Mouse (Mus musculus) forebrain, embryonic 14.5 days (tissue): ENCODE data around the gene Slc7a6. TPM values are rescaled to one million over a fixed set of nuclear protein-coding genes. Genes with fewer than 3 reads are reported as not detected.
A peak's percentile ranks its signal among the peaks of the same experiment; 100 is the strongest.

Experiments used
- ATAC-seq: fragments of 200-750 bp; cut with Nextera tagmentation; 2 replicates; pipeline ENCODE4 v1.8.0; 2017; ENCODE audit warnings: mild to moderate bottlenecking, moderate library complexity
- DNase-seq: peaks from one replicate; pipeline ENCODE4 v3.0.0-alpha.2; 2015; ENCODE audit warnings: low spot score
- H3K27ac ChIP-seq: fragments of 300-500 bp; sonication (generic); 2 replicates; pipeline ENCODE4 v1.5.1; 2014; ENCODE audit warnings: low read depth, mild to moderate bottlenecking, control low read depth, low read length, moderate library complexity
- H3K27me3 ChIP-seq: fragments of 300-500 bp; sonication (generic); replicated peaks from 2 replicates; pipeline ENCODE4 v1.6.1; 2014; ENCODE audit warnings: low read length, control low read depth, mixed read lengths; ENCODE audit not compliant: control insufficient read depth, insufficient read depth
- H3K36me3 ChIP-seq: fragments of 300-500 bp; sonication (generic); 2 replicates; pipeline ENCODE4 v1.6.1; 2014; ENCODE audit warnings: low read length, control low read depth; ENCODE audit not compliant: control insufficient read depth, insufficient read depth
- H3K4me1 ChIP-seq: fragments of 300-500 bp; sonication (generic); 2 replicates; pipeline ENCODE4 v1.6.1; 2014; ENCODE audit warnings: antibody characterized with exemption, low read length, control low read depth; ENCODE audit not compliant: control insufficient read depth, insufficient read depth
- H3K4me2 ChIP-seq: fragments of 300-500 bp; sonication (generic); 2 replicates; pipeline ENCODE4 v1.6.1; 2014; ENCODE audit warnings: mild to moderate bottlenecking, control low read depth, low read length
- H3K4me3 ChIP-seq: fragments of 300-500 bp; sonication (generic); 2 replicates; pipeline ENCODE4 v1.5.1; 2014; ENCODE audit warnings: low read depth, low read length, control low read depth
- H3K9ac ChIP-seq: fragments of 300-500 bp; sonication (generic); 2 replicates; pipeline ENCODE4 v1.6.1; 2014; ENCODE audit warnings: mild to moderate bottlenecking, low read length, control low read depth, moderate library complexity
- H3K9me3 ChIP-seq: fragments of 300-500 bp; sonication (generic); replicated peaks from 2 replicates; pipeline ENCODE4 v1.6.1; 2016; ENCODE audit warnings: low read length, control low read depth, mixed read lengths; ENCODE audit not compliant: control insufficient read depth
- WGBS: fragments of 180-500 bp; shearing (Covaris S2); extraction: QIAGEN DNeasy Blood & Tissue Kit; methylation state at CpG from one replicate; pipeline ENCODE4 v1.1.7; 2014; 5-methylcytosine and 5-hydroxymethylcytosine counted together
- polyA plus RNA-seq: library from polyadenylated mRNA; unstranded; fragments of >200 nt; fragmentation: Nextera tagmentation; extraction: Ambion mirVana; gene quantifications from 2 replicates; pipeline ENCODE4 v1.2.1, GENCODE M21; 2014

The Slc7a6 gene
- polyA plus RNA-seq, 1 experiment from 2014 or later = 86.3 TPM

- H3K9me3 ChIP-seq = no peaks in the 10 kb centered on the region
- H3K4me2 ChIP-seq = no peak overlapping the region
- H3K4me3 ChIP-seq = no peak overlapping the region
- peaks cover 6% of the 10 kb centered on the region for H3K4me1 ChIP-seq
- H3K36me3 ChIP-seq = peaks cover 55% of the 10 kb centered on the region
- H3K27me3 ChIP-seq = peaks cover 26% of the 10 kb centered on the region
- no peak overlapping the region for H3K9ac ChIP-seq
- no peak overlapping the region for H3K27ac ChIP-seq
- DNase-seq (no peak), ATAC-seq (no peak)
- 92% methylated on average over 7 of the region's 7 CpGs for WGBS
Observed at GRCm38 (mm10) chr8:106131488-106132222, 37.0 kb upstream of the Slc7a6 start.

DNA sequence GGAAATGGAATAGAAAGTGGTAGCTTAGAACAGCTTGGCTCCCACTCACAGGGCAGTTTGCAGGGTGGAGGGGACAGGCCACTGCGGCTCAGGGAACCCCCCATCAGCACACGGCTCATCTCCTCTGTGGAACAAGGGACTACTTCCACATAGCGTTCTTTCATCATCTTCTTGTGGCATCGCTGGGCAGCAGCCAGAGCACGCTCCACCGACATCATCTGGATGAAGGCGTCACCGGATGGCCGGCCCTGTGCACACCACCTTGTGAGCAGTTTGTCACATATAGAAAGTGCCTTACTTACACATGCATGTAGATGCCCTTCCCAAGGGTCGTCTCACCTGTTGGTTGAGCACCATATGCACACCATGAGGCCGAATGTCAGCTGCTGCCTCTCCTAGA is 36.3 kb upstream of the Slc7a6 start:
- WGBS = 89% methylated on average over 11 of the region's 11 CpGs
- ATAC-seq (no peak), DNase-seq (no peak)
- no peak overlapping the region for H3K4me3 ChIP-seq
- H3K36me3 ChIP-seq = peaks cover 49% of the 10 kb centered on the region
- no peaks in the 10 kb centered on the region for H3K9me3 ChIP-seq
- H3K4me2 ChIP-seq = no peak overlapping the region
- no peak overlapping the region for H3K9ac ChIP-seq
- no peak overlapping the region for H3K27ac ChIP-seq
- H3K4me1 ChIP-seq = peaks cover 8% of the 10 kb centered on the region
- H3K27me3 ChIP-seq = peaks cover 31% of the 10 kb centered on the region

GRCm38 (mm10) chr8:106133526-106133925 is 35.1 kb upstream of the Slc7a6 start:
- ATAC-seq = no peak
- Histone ChIP-seq H3K4me1 (peaks cover 11% of the 10 kb centered on the region), H3K36me3 (peaks cover 41% of the 10 kb centered on the region), H3K9me3 (no peaks in the 10 kb centered on the region), H3K27ac (no peak overlapping the region), H3K4me3 (no peak overlapping the region), H3K9ac (no peak overlapping the region), H3K27me3 (peaks cover 42% of the 10 kb centered on the region), H3K4me2 (no peak overlapping the region)
- 74% methylated on average over 13 of the region's 13 CpGs for WGBS
- DNase-seq = no peak

- Histone ChIP-seq H3K9me3 (no peaks in the 10 kb centered on the region), H3K9ac (no peak overlapping the region), H3K27ac (no peak overlapping the region), H3K36me3 (peaks cover 37% of the 10 kb centered on the region), H3K4me3 (no peak overlapping the region), H3K27me3 (peaks cover 46% of the 10 kb centered on the region), H3K4me1 (peaks cover 11% of the 10 kb centered on the region), H3K4me2 (no peak overlapping the region)
- WGBS = 86% methylated on average over 6 of the region's 6 CpGs
- no peak for ATAC-seq
- DNase-seq = no peak
Observed at GRCm38 (mm10) chr8:106133946-106134345, 34.7 kb upstream of the Slc7a6 start.

DNA sequence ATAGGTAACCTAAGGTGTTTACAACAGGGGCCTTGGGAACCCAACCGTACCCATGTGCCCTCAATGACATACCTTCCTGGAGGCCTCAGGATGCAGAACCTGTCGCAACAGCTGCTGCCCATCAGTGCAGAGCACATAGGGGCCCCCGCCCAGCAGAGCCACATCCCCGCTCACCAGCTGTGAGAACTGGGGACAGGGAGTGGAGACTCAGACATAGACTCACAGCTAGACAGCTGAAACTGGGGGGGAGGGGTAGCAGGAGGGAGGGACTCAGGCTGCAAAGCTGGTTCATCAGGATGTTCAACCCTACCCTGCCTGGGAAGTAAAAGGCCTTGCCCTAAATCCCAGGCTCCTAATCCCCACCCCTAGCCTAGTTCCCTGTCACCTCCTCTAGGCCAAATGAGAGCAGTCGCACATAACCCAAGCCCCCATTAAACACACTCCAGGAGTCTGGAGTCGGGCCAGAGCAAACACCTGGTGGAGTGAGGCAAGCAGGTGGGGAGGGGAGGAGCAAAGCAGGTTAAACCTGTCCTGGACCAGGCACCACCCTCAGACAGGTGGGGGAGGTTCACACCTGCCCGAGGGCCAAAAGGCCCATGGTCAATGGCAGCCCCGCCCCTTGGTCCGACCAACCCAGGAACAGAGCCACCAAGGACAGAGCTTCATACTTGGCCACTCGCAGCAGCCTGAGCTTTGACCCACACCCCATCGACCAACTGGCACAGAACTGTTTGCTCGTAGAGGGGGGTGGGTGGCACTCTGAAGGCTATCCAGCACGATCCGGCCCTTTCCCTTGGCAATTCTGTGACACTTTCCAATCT is 33.7 kb upstream of the Slc7a6 start:
- no peaks in the 10 kb centered on the region for H3K9me3 ChIP-seq
- H3K4me2 ChIP-seq = no peak overlapping the region
- H3K4me1 ChIP-seq = peaks cover 11% of the 10 kb centered on the region
- H3K27ac ChIP-seq = no peak overlapping the region
- no peak overlapping the region for H3K4me3 ChIP-seq
- WGBS = 23% methylated on average over 14 of the region's 14 CpGs
- ATAC-seq = no peak
- peaks cover 54% of the 10 kb centered on the region for H3K27me3 ChIP-seq
- peaks cover 28% of the 10 kb centered on the region for H3K36me3 ChIP-seq
- no peak for DNase-seq
- no peak overlapping the region for H3K9ac ChIP-seq

DNA sequence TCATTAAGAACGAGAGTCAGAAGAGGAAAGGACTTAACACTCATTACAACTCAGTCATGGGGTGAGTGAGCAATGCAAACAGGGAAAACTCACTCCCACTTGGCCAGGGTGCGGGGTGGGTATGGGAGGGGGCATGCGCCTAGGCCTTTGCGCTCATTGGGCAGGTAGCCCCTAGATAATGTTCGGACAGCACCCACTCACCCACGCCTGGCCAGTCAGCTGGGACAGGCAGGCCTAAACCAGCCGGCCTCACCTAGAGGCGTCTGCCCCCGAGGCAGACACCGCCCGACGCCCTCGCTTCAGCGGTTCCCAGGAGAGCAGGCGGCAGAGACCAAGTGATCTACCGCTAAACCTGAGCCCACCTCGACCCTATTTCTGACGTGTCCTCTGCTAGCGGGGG is 33.0 kb upstream of the Slc7a6 start:
- Histone ChIP-seq H3K9ac (no peak overlapping the region), H3K27me3 (peaks cover 54% of the 10 kb centered on the region), H3K4me3 (peak overlapping the region; percentile 38; the same call in 1 of the 2 replicates), H3K4me2 (peak overlapping the region; percentile 56; the same call in 1 of the 2 replicates), H3K36me3 (peaks cover 21% of the 10 kb centered on the region), H3K27ac (no peak overlapping the region), H3K4me1 (peaks cover 11% of the 10 kb centered on the region), H3K9me3 (no peaks in the 10 kb centered on the region)
- WGBS = 5% methylated on average over 19 of the region's 19 CpGs
- DNase-seq (no peak), ATAC-seq (no peak)

- peak; percentile 15; the same call in 1 of the 2 replicates for ATAC-seq
- DNase-seq = no peak
Observed at GRCm38 (mm10) chr8:106136156-106137130, 32.2 kb upstream of the Slc7a6 start, which contains the start of gene Esrp2. Gene Esrp2, minus strand, starts transcription at chr8:106136974.

GRCm38 (mm10) chr8:106137218-106137905 is 31.3 kb upstream of the Slc7a6 start:
- Histone ChIP-seq H3K27me3 (peaks cover 54% of the 10 kb centered on the region), H3K9ac (peak overlapping the region; percentile 48; the same call in 1 of the 2 replicates), H3K9me3 (no peaks in the 10 kb centered on the region), H3K36me3 (peaks cover 4% of the 10 kb centered on the region), H3K27ac (no peak overlapping the region), H3K4me3 (peak overlapping the region; percentile 38), H3K4me2 (peak overlapping the region; percentile 60), H3K4me1 (peaks cover 11% of the 10 kb centered on the region)
- ATAC-seq (no peak), DNase-seq (no peak)
- WGBS = 4% methylated on average over 22 of the region's 22 CpGs

More at GRCm38 (mm10) chr8:106136156-106137130, 32.2 kb upstream of the Slc7a6 start, which contains the start of gene Esrp2:
- WGBS = 1% methylated on average over 80 of the region's 86 CpGs
- Histone ChIP-seq H3K27ac (no peak within 1 kb of the TSS), H3K4me3 (peak within 1 kb of the TSS; percentile 38), H3K36me3 (peaks cover 13% of the 10 kb centered on the region), H3K4me2 (peak within 1 kb of the TSS; percentile 60), H3K27me3 (peaks cover 54% of the 10 kb centered on the region), H3K9me3 (no peaks in the 10 kb centered on the region), H3K9ac (peak within 1 kb of the TSS; percentile 48), H3K4me1 (peaks cover 11% of the 10 kb centered on the region)
